Mouse (Mus musculus) cerebellum, adult 2 months (tissue): ENCODE results near the gene Creld1.

Source experiments
- CTCF ChIP-seq: fragments of 200-500 bp; IDR thresholded peaks from 2 replicates; pipeline ENCODE4 v1.5.1; 2011; ENCODE audit warnings: low read depth, mild to moderate bottlenecking, control low read depth, low read length, moderate library complexity, borderline replicate concordance; ENCODE audit not compliant: insufficient read depth
- POLR2A ChIP-seq: fragments of 200-500 bp; IDR thresholded peaks from 2 replicates; pipeline ENCODE4 v1.6.1; 2011; ENCODE audit warnings: low read length, control low read depth, borderline replicate concordance; ENCODE audit not compliant: insufficient read depth

- TF ChIP-seq CTCF = no peak
- no peak for TF ChIP-seq POLR2A
These were observed 24.5 kb upstream of the Creld1 start for GRCm38 (mm10) chr6:113458635-113459034.
